Mouse (Mus musculus): ENCODE results near the gene Smim17. TPM values are rescaled to one million over a fixed set of nuclear protein-coding genes. Genes with fewer than 3 reads are reported as not detected.
"Not testable (repeated sequence)": the region's sequence is repeated elsewhere in the genome, so short reads cannot be mapped to it uniquely, and the experiment has no call there.

Smim17 gene
- not detected in 2 replicates for total RNA-seq (2014; fragmentation: Nextera tagmentation)
- not detected in 2 replicates for total RNA-seq (2017)

DNA sequence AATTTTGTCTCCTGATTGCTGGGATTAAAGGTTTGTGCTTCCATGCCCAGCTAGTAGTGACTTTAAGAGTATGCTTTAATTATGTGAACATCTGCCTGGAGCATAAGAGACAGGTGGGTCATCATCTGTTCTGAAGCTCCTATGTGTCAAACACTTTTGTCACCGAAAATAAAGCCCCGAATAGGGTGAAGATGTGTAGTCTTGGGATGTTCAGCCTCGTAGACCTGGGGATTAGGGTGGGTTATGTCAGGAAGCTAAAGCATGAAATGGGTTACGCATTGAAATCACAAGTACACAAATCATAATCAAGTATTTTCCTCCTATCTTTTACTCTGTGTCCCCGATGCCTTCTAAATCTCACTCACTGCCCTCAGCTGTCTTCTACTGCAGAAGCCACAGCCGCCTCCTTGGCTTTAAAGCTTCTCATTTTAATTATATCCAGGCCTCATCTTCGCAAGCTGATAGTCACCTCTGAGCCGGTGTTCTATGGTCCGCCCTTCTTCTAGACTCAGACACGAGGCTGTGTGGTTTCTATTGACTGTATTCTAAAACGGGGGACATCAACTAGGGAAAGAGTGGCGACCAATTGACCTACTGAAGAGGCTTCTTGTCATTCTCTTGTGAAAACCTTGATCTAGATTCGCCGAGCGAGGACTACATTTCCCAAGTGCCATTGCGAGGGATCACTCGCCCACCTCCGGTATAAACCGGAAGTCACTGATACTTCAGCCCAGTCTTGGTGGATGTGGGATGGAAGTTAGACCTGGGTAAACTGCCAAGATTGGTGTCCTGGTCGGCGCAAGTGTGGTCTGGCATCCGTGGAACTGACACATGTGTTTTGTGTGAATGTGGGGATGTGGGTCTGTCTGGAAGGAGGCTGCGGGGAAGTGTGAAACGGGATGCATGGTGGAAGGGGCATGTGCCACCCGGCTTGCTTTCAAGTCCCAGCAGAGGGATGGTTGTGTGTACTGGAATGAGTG is at the start of gene Smim17:
Gene Smim17, plus strand, starts transcription at position 720 of the 980 bp plus-strand sequence.
- ATAC-seq (replicated peaks; ENCODE audit: low FRiP score, low TSS enrichment, poor library complexity, severe bottlenecking): peak; percentile 97

DNA sequence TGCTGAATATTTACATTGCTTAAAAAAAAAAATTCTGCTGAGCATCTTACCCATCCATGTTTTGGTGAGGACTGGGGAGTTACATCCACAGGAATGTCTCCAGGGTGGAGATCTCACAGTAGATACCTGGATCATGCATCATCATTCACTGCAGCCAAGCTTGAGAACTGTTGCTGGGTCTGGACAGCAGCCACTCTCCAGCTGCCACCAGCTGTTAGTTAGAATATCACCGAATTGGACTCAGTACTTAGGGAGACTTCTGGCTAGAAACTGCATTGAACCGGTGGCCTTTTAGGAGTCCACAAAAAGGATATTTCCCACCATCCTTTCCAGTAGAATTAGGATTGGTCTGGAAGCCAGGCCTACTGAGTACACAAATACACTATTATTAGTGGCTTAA is 40.4 kb upstream of the Smim17 start:
- no peak for ATAC-seq (replicated peaks; ENCODE audit: low FRiP score, low TSS enrichment, poor library complexity, severe bottlenecking)

DNA sequence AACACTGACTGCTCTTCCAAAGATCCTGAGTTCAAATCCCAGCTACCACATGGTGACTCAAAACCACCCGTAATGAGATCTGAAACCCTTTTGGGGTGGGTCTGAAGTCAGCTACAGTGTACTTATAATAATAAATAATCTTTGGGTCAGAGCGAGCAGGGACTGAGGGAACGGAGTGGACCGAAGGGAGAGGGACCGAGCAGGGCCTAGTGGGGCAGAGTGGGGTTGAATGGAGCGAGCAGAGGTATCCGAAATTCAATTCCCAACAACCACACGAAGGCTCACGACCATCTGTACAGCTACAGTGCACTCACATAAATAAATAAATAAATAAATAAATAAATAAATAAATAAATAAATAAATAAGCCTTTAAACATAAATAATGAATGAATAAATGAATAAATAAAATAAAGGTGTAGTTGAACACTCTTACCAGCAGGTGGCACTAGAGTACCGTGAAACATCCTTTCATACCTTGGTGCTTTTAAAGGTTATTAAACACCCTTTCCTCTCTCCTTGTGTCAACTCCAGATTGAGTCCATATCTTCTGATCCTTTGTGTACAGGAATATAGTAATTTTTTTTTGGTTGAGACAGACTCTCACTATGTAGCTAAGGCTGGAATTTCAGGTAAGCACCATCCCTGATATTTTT is 39.5 kb upstream of the Smim17 start:
- ATAC-seq (replicated peaks; ENCODE audit: low FRiP score, low TSS enrichment, poor library complexity, severe bottlenecking): no peak

DNA sequence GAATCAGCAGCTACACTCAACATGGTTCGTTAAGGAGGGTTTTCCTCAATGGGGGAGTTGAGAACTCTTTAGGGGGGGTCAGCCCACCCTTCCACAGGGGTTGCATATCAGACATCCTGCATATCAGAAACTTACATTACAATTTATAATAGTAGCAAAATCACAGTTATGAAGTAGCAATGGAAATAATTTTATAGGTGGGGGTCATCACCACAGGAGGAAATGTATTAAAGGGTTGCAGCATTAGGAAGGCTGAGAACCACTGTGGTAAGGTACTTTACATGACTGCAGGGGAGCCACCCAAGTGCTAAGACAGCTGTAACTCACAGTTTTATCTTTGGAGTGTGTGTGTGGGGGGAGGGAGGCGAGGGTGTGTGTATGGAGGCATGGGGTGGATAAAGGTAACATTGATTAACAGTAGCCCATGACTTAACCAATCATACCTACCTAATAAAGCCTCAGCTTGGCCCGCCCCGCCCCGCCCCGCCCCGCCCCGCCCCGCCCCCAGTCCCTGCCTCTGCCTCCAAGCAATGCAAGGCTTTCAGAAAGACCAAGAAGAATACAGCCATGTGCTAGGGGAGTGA is 37.9 kb upstream of the Smim17 start:
- ATAC-seq (replicated peaks; ENCODE audit: low FRiP score, low TSS enrichment, poor library complexity, severe bottlenecking): peak; percentile 4; the same call in 1 of the 2 replicates

DNA sequence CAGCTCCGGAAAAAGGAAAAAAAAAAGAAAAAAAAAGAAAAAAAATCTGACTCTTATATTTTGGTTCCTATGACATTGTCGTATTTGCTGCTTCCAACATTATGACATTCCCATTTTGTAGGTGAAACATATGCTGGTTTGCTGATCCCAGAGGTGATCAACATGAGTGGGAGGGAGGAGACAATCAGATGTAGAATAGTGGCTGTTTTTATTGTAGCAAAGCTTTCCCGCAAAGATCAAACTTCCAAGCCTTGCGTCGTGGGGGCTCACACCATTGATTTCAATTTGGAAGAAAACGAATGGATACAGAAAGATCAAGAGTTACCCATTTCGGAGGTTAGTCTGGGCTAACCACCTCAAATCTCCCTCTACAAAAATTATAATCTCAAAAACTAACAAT is 36.8 kb upstream of the Smim17 start:
- no peak for ATAC-seq (replicated peaks; ENCODE audit: low FRiP score, low TSS enrichment, poor library complexity, severe bottlenecking)

DNA sequence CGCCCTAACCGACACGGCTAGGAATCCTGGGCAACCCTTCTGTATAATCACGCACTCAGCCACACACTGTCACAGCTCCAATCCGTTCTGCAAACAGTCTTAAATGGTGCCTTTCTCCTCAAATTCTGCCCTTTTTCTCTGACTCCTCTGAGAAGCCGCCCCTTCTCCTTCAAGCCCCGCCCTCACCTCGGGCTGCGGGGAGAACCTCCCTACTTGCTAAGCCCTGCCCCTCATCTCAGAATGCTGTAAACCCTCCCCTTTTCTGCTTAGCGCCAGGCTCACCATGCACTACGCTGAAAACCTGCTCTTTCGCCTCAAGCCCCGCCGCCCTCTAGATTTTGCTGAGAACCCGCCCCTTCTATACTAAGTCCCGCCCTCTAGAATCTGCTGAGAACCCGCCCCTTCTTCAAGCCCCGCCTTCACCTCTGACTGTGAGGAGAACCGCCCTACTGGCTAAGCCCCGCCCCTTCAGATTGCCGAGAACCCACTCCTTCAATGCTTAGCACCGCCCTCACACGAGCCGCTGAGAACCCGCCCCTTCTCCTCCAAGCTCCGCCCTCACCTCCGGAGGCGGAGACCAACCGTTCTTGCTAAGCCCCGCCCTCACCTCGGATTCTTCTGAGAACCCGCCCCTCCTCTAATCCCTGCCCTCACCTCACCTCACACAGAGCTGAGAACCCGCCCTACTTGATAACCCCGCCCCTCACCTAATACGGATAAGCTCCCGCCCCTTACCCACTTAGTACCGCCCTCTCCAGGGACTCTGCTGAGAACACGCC is 36.1 kb upstream of the Smim17 start:
- ATAC-seq (replicated peaks; ENCODE audit: low FRiP score, low TSS enrichment, poor library complexity, severe bottlenecking): peak; percentile 78

DNA sequence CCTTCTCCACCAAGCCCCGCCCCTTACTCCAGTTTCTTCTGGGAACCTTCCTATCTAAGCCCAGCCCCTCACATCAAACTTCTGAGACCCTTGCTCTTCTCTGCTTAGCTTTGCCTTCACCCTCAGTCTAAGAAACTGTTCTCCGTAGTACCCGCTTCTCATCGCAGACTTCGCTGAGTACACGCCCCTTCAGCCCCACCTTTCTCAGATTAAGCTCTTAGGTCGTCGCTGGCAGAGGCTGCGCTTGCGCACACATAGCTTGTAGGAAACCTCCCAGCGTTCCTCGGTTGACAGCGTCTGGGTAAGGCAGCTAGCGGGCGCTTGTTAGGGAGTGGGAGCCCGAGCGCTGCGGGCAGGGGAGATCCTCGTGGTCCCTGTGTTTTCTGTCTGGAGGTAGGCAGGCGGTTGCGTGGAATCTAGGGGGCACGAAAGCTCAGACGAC is 35.4 kb upstream of the Smim17 start, which contains the start of gene Zfp78:
Gene Zfp78, plus strand, starts transcription at position 234 of the 442 bp plus-strand sequence.
- ATAC-seq (replicated peaks; ENCODE audit: low FRiP score, low TSS enrichment, poor library complexity, severe bottlenecking): peak; percentile 75

DNA sequence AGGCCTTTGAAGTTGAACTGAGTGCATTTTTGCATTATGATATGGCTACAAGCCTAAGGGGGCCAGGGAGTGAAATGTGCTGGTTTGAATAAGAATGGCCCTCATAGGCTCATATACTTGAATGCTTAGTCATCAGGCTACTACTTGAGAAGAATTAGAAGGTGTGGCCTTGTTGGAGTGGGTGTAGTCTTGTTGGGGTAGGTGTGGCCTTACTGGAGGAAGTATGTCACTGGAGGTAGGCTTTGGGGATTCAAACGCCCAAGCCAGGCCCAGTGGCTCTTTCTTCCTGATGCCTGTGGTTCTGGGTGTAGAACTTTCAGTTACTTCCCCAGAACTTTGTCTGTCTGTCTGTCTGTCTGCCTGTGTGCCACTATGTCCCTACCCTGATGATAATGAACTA is 33.8 kb upstream of the Smim17 start:
- ATAC-seq (replicated peaks; ENCODE audit: low FRiP score, low TSS enrichment, poor library complexity, severe bottlenecking): no peak

DNA sequence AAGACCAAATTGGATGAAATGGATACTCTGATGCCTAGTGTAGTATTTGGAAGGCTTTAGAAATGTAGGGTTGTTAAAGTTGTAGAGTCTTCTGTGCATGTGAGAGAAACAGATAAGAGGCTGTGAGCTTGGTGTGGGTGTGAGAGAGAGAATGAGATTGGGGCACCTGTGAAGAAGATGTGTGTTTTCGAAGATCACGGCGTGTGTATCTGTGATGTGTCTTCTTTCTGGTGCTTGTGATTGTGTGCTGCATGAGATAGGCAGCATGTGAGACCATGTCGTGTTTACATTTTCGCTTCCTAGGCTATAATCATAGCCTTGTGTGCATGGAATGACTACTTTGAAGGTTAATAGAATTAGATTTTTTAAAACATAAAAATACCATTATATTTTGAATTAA is 31.3 kb upstream of the Smim17 start:
- peak; percentile 26 for ATAC-seq (replicated peaks; ENCODE audit: low FRiP score, low TSS enrichment, poor library complexity, severe bottlenecking)

DNA sequence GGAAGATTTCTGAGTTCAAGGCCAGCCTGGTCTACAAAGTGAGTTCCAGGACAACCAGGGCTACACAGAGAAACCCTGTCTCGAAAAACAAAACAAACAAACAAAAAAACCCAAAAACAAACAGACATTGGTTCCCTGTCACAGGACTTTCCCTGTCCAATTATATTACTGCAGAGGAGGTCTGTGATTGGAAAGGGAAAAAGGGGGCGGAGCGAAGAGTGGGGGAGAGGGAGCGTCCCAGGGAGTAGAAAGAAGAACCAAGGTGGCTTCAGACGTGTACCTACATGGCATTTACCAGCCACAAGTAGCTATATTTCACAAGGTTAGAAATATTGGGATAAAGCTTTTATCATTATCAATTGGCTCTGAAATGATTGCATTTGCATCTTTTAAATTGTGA is 30.4 kb upstream of the Smim17 start:
- not testable (repeated sequence) for ATAC-seq (replicated peaks; ENCODE audit: low FRiP score, low TSS enrichment, poor library complexity, severe bottlenecking)

DNA sequence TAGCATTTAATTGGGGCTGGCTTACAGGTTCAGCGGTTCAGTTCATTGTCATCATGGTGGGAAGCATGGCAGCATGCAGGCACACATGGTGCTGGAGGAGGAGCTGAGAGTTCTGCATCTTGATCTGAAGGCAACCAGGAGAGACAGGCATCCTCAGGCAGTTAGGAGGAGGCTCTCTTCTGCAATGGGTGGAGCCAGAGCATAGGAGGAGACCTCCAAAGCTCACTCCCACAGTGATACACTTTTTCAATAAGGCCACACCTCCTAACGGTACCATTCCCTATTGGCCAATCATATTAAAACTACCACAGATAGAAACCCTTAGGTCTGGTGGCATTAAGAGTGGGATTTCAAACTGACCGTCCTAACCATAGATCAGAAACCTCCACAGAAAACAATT is 29.1 kb upstream of the Smim17 start:
- ATAC-seq (replicated peaks; ENCODE audit: low FRiP score, low TSS enrichment, poor library complexity, severe bottlenecking): no peak

DNA sequence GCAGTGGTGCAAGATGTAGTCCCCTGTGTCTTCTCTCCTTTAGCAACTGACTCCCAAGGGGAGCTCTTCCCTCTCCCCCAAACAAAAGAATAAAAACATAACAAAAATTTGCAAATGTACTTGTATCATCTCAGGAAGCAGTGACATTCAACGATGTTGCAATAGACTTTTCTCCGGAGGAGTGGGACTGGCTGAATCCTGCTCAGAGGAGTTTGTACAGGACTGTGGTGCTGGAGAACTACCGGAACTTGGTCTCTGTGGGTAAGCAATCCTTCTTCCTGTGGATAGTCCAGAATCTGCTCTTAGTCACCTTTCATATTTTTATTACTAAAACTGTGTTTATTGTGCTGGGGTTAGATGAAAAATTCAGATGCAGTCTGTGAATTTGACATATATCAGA is 25.5 kb upstream of the Smim17 start:
- no peak for ATAC-seq (replicated peaks; ENCODE audit: low FRiP score, low TSS enrichment, poor library complexity, severe bottlenecking)

DNA sequence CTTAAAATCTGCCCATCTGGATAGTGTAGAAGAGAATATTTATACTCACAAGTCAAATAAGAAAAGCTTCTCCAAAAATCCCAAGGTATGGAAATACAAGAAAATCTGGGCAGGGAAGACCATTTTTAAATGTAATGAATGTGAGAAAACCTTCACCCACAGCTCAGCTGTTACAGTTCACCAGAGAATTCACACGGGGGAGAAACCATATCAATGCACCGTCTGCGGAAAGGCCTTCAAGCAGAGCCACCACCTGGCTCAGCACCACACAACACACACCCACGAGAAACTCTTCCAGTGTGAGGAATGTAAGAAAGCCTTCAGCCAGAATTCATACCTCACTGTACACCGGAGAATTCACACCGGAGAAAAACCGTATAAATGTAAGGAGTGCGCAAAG is 20.1 kb upstream of the Smim17 start:
- ATAC-seq (replicated peaks; ENCODE audit: low FRiP score, low TSS enrichment, poor library complexity, severe bottlenecking): no peak

DNA sequence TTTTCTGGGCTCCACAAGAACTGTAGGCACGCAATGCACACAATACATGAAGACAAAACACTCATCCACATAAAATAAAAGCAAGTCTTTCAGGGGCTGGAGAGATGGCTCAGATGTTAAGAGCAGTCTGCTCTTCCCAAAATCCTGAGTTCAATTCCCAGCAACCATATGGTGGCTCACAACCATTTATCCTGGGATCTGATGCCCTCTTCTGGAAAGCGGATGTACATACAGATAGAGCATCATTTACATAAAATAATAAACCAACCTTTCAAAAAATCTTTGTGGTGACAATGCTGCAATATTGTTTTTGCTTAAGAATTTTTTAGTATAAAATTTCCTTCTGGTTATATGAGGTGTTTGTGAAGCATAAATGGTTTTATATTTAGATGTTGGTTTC is 17.1 kb upstream of the Smim17 start:
- no peak for ATAC-seq (replicated peaks; ENCODE audit: low FRiP score, low TSS enrichment, poor library complexity, severe bottlenecking)

DNA sequence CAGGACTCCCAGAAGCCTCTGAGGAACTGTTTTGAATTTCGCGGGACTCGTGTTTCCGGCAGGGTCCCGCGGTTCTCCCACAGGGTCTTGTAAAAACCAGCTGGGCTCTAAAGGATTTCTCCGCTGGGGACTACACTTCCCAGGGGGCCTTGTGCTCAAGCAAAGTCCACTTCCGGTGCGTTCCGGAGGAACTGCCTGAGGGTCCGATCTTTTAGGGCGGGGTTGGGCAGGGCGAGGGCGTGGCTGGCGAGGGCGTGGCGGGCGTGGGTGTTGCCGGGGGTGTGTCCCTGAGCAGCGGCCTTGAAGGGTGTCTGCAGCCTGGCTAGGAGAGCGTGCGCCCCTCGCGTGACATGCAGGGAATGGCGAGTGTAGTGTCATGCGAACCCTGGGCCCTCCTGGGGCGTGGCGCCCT is 15.5 kb upstream of the Smim17 start, which contains the start of gene Zfp28:
Gene Zfp28, plus strand, starts transcription at position 252 of the 412 bp plus-strand sequence.
- ATAC-seq (replicated peaks; ENCODE audit: low FRiP score, low TSS enrichment, poor library complexity, severe bottlenecking): peak; percentile 99

DNA sequence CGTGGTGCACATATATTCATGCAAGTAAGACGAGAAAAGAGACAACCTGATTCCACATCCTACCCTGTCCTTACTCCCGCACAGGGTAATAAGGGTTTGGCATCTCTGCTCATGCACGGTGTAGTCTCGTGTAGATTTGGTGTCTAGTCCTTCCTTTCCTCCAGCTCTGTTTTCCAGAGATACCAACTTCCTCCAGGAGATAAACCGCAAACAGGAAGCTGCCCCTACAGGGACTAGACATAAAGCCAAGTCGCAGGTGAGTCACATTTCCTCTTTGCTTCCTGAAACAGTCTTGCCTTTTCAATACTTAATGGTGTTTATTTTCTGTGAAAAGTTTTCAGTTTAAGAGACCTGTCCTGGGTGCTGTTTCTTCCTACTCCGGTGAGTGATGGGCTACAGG is 14.5 kb upstream of the Smim17 start:
- ATAC-seq (replicated peaks; ENCODE audit: low FRiP score, low TSS enrichment, poor library complexity, severe bottlenecking): no peak

DNA sequence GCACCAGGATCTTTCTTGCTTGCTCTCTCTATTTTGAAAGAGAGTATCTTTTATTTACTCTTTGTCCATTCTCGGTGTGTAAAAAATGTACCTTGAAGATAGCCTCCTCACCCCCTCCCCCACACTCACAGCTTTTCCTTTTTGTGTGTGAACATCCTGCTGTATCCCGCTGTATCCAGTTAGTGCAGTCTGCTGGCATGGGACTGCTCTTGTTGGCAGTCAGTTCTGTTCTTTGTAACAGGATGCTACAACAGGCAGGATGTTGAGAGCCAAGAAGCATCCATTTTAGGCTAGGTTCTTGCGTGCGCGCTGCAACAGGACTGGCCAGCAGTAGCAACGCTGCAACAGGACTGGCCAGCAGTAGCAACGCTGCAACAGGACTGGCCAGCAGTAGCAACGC is 11.5 kb upstream of the Smim17 start:
- ATAC-seq (replicated peaks; ENCODE audit: low FRiP score, low TSS enrichment, poor library complexity, severe bottlenecking): no peak

DNA sequence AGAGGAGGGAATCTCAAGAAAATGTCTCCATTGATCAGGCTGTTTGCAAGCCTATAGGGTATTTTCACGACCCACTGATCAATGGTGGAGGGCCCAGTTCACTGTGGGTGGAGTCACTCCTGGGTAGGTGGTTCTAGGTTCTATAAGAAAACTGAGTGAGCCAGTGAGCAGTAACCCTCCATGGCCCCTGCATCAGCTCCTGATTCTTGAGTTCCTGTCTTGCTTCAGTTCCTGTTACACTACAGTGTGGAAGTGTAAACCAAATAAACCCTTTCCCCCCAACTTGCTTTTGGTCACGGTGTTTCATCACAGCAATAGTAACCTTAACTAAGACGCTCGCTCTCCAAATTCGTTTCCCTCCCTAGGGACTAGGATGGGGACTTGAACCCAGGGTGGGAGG is 9.5 kb upstream of the Smim17 start:
- no peak for ATAC-seq (replicated peaks; ENCODE audit: low FRiP score, low TSS enrichment, poor library complexity, severe bottlenecking)

DNA sequence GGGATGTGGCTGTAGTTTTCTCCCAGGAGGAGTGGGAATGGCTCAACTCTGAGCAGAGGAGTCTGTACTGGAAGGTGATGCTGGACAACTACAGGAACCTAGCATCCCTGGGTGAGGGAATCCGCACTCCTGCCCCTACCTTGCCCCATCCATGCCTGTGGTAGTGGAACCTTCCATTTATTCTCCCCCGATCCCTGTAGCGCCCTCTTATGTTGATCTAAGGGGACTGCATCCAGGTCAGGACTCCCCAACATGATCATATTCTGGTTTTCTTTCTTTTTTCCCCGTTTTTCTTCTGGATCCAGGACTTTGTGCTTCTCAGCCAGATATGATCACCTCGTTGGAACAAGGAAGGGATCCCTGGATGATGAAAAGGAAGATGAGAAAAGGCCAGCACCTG is 9.1 kb upstream of the Smim17 start:
- ATAC-seq (replicated peaks; ENCODE audit: low FRiP score, low TSS enrichment, poor library complexity, severe bottlenecking): no peak
